Mouse (Mus musculus): ENCODE results near the gene Slain1. TPM values are rescaled to one million over a fixed set of nuclear protein-coding genes. Genes with fewer than 3 reads are reported as not detected.
"Not testable (repeated sequence)": the region's sequence is repeated elsewhere in the genome, so short reads cannot be mapped to it uniquely, and the experiment has no call there.

The Slain1 gene
- polyA plus RNA-seq, 1 experiment from 2014 or later, result 0.16 TPM

- 69% methylated on average over 9 of the region's 9 CpGs for WGBS (ENCODE audit: insufficient replicate concordance)
- H3K27ac ChIP-seq (replicated peaks), result no peak overlapping the region
Observed at GRCm38 (mm10) chr14:103723314-103723713, 73.3 kb downstream of the Slain1 start.

GRCm38 (mm10) chr14:103723841-103724240 is 73.8 kb downstream of the Slain1 start:
- H3K9ac ChIP-seq, result no peak overlapping the region
- 19% methylated on average over 4 of the region's 4 CpGs for WGBS (ENCODE audit: insufficient replicate concordance)
- peaks cover 19% of the 10 kb centered on the region; the same call in 1 of the 2 replicates for H3K4me1 ChIP-seq (replicated peaks)
- H3K27ac ChIP-seq (replicated peaks), result no peak overlapping the region
- no peak overlapping the region for H3K4me2 ChIP-seq
- peak; percentile 61 for ATAC-seq (ENCODE audit: insufficient read depth)
- no peaks in the 10 kb centered on the region for H3K27me3 ChIP-seq
- H3K4me3 ChIP-seq (replicated peaks), result no peak overlapping the region
- H3K9me3 ChIP-seq (replicated peaks), result no peaks in the 10 kb centered on the region
- no peaks in the 10 kb centered on the region for H3K36me3 ChIP-seq (replicated peaks)

More at GRCm38 (mm10) chr14:103723314-103723713, 73.3 kb downstream of the Slain1 start:
- H3K4me1 ChIP-seq (replicated peaks), result peaks cover 20% of the 10 kb centered on the region; the same call in 1 of the 2 replicates
- no peaks in the 10 kb centered on the region for H3K36me3 ChIP-seq (replicated peaks)
- ATAC-seq (ENCODE audit: insufficient read depth), result no peak
- H3K27me3 ChIP-seq, result no peaks in the 10 kb centered on the region
- no peak overlapping the region for H3K9ac ChIP-seq
- H3K4me3 ChIP-seq (replicated peaks), result no peak overlapping the region
- H3K4me2 ChIP-seq, result no peak overlapping the region
- no peaks in the 10 kb centered on the region for H3K9me3 ChIP-seq (replicated peaks)

- Histone ChIP-seq H3K4me3 (replicated peaks) (no peak overlapping the region), H3K4me1 (replicated peaks) (no peaks in the 10 kb centered on the region), H3K27me3 (no peaks in the 10 kb centered on the region), H3K9ac (no peak overlapping the region), H3K9me3 (replicated peaks) (no peaks in the 10 kb centered on the region), H3K27ac (replicated peaks) (no peak overlapping the region), H3K4me2 (no peak overlapping the region), H3K36me3 (replicated peaks) (no peaks in the 10 kb centered on the region)
- 75% methylated on average over 8 of the region's 8 CpGs for WGBS (ENCODE audit: insufficient replicate concordance)
- ATAC-seq (ENCODE audit: insufficient read depth), result no peak
Observed at GRCm38 (mm10) chr14:103728506-103728905, 78.5 kb downstream of the Slain1 start.

- Histone ChIP-seq H3K4me2 (no peak overlapping the region), H3K9ac (no peak overlapping the region), H3K9me3 (replicated peaks) (no peaks in the 10 kb centered on the region), H3K27ac (replicated peaks) (no peak overlapping the region), H3K4me1 (replicated peaks) (no peaks in the 10 kb centered on the region), H3K36me3 (replicated peaks) (no peaks in the 10 kb centered on the region), H3K4me3 (replicated peaks) (no peak overlapping the region), H3K27me3 (no peaks in the 10 kb centered on the region)
- ATAC-seq (ENCODE audit: insufficient read depth), result no peak
- 72% methylated on average over 23 of the region's 23 CpGs for WGBS (ENCODE audit: insufficient replicate concordance)
Observed at GRCm38 (mm10) chr14:103728951-103729725, 79.1 kb downstream of the Slain1 start.

- ATAC-seq (ENCODE audit: insufficient read depth), result no peak
- Histone ChIP-seq H3K9me3 (replicated peaks) (no peaks in the 10 kb centered on the region), H3K36me3 (replicated peaks) (no peaks in the 10 kb centered on the region), H3K27me3 (no peaks in the 10 kb centered on the region), H3K27ac (replicated peaks) (no peak overlapping the region), H3K4me3 (replicated peaks) (no peak overlapping the region), H3K9ac (no peak overlapping the region), H3K4me2 (no peak overlapping the region), H3K4me1 (replicated peaks) (no peaks in the 10 kb centered on the region)
- 60% methylated on average over 11 of the region's 11 CpGs for WGBS (ENCODE audit: insufficient replicate concordance)
Observed at GRCm38 (mm10) chr14:103729760-103730367, 79.8 kb downstream of the Slain1 start.

- H3K27me3 ChIP-seq, result no peaks in the 10 kb centered on the region
- H3K9ac ChIP-seq, result no peak overlapping the region
- no peak overlapping the region for H3K4me2 ChIP-seq
- H3K4me3 ChIP-seq (replicated peaks), result no peak overlapping the region
- no peaks in the 10 kb centered on the region for H3K9me3 ChIP-seq (replicated peaks)
- H3K4me1 ChIP-seq (replicated peaks), result no peaks in the 10 kb centered on the region
- H3K27ac ChIP-seq (replicated peaks), result no peak overlapping the region
- 39% methylated on average over 1 of the region's 1 CpGs for WGBS (ENCODE audit: insufficient replicate concordance)
- ATAC-seq (ENCODE audit: insufficient read depth), result no peak
- H3K36me3 ChIP-seq (replicated peaks), result no peaks in the 10 kb centered on the region
Observed at GRCm38 (mm10) chr14:103732626-103733025, 82.6 kb downstream of the Slain1 start.

- H3K9me3 ChIP-seq (replicated peaks), result no peaks in the 10 kb centered on the region
- 62% methylated on average over 7 of the region's 7 CpGs for WGBS (ENCODE audit: insufficient replicate concordance)
- H3K36me3 ChIP-seq (replicated peaks), result no peaks in the 10 kb centered on the region
- H3K4me2 ChIP-seq, result no peak overlapping the region
- H3K4me3 ChIP-seq (replicated peaks), result no peak overlapping the region
- H3K4me1 ChIP-seq (replicated peaks), result no peaks in the 10 kb centered on the region
- no peak for ATAC-seq (ENCODE audit: insufficient read depth)
- no peaks in the 10 kb centered on the region for H3K27me3 ChIP-seq
- H3K9ac ChIP-seq, result no peak overlapping the region
- no peak overlapping the region for H3K27ac ChIP-seq (replicated peaks)
Observed at GRCm38 (mm10) chr14:103741216-103741615, 91.2 kb downstream of the Slain1 start.

- no peaks in the 10 kb centered on the region for H3K27me3 ChIP-seq
- 57% methylated on average over 8 of the region's 8 CpGs for WGBS (ENCODE audit: insufficient replicate concordance)
- H3K9me3 ChIP-seq (replicated peaks), result no peaks in the 10 kb centered on the region
- no peaks in the 10 kb centered on the region for H3K4me1 ChIP-seq (replicated peaks)
- no peak overlapping the region for H3K4me2 ChIP-seq
- no peak overlapping the region for H3K27ac ChIP-seq (replicated peaks)
- no peak overlapping the region for H3K9ac ChIP-seq
- no peaks in the 10 kb centered on the region for H3K36me3 ChIP-seq (replicated peaks)
- ATAC-seq (ENCODE audit: insufficient read depth), result no peak
- no peak overlapping the region for H3K4me3 ChIP-seq (replicated peaks)
Observed at GRCm38 (mm10) chr14:103742150-103742549, 92.1 kb downstream of the Slain1 start.

GRCm38 (mm10) chr14:103747345-103747744 is 97.3 kb downstream of the Slain1 start:
- no peak overlapping the region for H3K9ac ChIP-seq
- no peak overlapping the region for H3K4me2 ChIP-seq
- no peaks in the 10 kb centered on the region for H3K36me3 ChIP-seq (replicated peaks)
- H3K9me3 ChIP-seq (replicated peaks), result no peaks in the 10 kb centered on the region
- no peak overlapping the region for H3K4me3 ChIP-seq (replicated peaks)
- H3K27me3 ChIP-seq, result no peaks in the 10 kb centered on the region
- ATAC-seq (ENCODE audit: insufficient read depth), result no peak
- 21% methylated on average over 6 of the region's 6 CpGs for WGBS (ENCODE audit: insufficient replicate concordance)
- H3K27ac ChIP-seq (replicated peaks), result no peak overlapping the region
- no peaks in the 10 kb centered on the region for H3K4me1 ChIP-seq (replicated peaks)

GRCm38 (mm10) chr14:103750638-103751037 is 100.6 kb downstream of the Slain1 start:
- WGBS (ENCODE audit: insufficient replicate concordance), result 55% methylated on average over 4 of the region's 4 CpGs
- H3K27ac ChIP-seq (replicated peaks); H3K27me3 ChIP-seq; H3K9ac ChIP-seq; H3K4me3 ChIP-seq (replicated peaks); H3K4me1 ChIP-seq (replicated peaks); H3K4me2 ChIP-seq; H3K36me3 ChIP-seq (replicated peaks); H3K9me3 ChIP-seq (replicated peaks): not testable (repeated sequence)
- ATAC-seq (ENCODE audit: insufficient read depth), result peak; percentile 57

GRCm38 (mm10) chr14:103751384-103751783 is 101.4 kb downstream of the Slain1 start:
- H3K9ac ChIP-seq, result no peak overlapping the region
- H3K36me3 ChIP-seq (replicated peaks), result no peaks in the 10 kb centered on the region
- H3K4me1 ChIP-seq (replicated peaks), result no peaks in the 10 kb centered on the region
- no peak for ATAC-seq (ENCODE audit: insufficient read depth)
- H3K9me3 ChIP-seq (replicated peaks), result no peaks in the 10 kb centered on the region
- H3K27ac ChIP-seq (replicated peaks), result no peak overlapping the region
- H3K4me3 ChIP-seq (replicated peaks), result no peak overlapping the region
- no peaks in the 10 kb centered on the region for H3K27me3 ChIP-seq
- H3K4me2 ChIP-seq, result no peak overlapping the region
